Mouse (Mus musculus) limb, embryonic 11.5 days (tissue): ENCODE measurements around the gene Abcg5. TPM values are rescaled to one million over a fixed set of nuclear protein-coding genes. Genes with fewer than 3 reads are reported as not detected.

ENCODE experiments used
- ATAC-seq: fragments of 200-750 bp; cut with Nextera tagmentation; 2 replicates; pipeline ENCODE4 v1.8.0; 2017; ENCODE audit warnings: low read depth; ENCODE audit not compliant: insufficient number of reproducible peaks, low FRiP score, low TSS enrichment
- DNase-seq: peaks from one replicate; pipeline ENCODE4 v3.0.0-alpha.2; 2015; ENCODE audit warnings: low spot score
- H3K27ac ChIP-seq: fragments of 300-500 bp; sonication (generic); replicated peaks from 2 replicates; pipeline ENCODE4 v1.5.1; 2014; ENCODE audit warnings: low read depth, mild to moderate bottlenecking, low read length
- H3K27me3 ChIP-seq: fragments of 300-500 bp; sonication (generic); 2 replicates; pipeline ENCODE4 v1.6.1; 2014; ENCODE audit warnings: mild to moderate bottlenecking, low read length, mixed read lengths; ENCODE audit not compliant: control insufficient read depth, insufficient read depth
- H3K36me3 ChIP-seq: fragments of 300-500 bp; sonication (generic); 2 replicates; pipeline ENCODE4 v1.6.1; 2014; ENCODE audit warnings: mild to moderate bottlenecking, low read length, moderate library complexity, mixed read lengths; ENCODE audit not compliant: control insufficient read depth, insufficient read depth
- H3K4me1 ChIP-seq: fragments of 300-500 bp; sonication (generic); 2 replicates; pipeline ENCODE4 v1.6.1; 2014; ENCODE audit warnings: low read length, mixed read lengths; ENCODE audit not compliant: control insufficient read depth, insufficient read depth
- H3K4me2 ChIP-seq: fragments of 300-500 bp; sonication (generic); 2 replicates; pipeline ENCODE4 v1.6.1; 2014; ENCODE audit warnings: low read depth, mild to moderate bottlenecking, moderate library complexity; ENCODE audit not compliant: severe bottlenecking
- H3K4me3 ChIP-seq: fragments of 300-500 bp; sonication (generic); 2 replicates; pipeline ENCODE4 v1.5.1; 2014; ENCODE audit warnings: low read depth, low read length
- H3K9ac ChIP-seq: fragments of 300-500 bp; sonication (generic); 2 replicates; pipeline ENCODE4 v1.6.1; 2014; ENCODE audit warnings: mild to moderate bottlenecking, low read length
- H3K9me3 ChIP-seq: fragments of 300-500 bp; sonication (generic); 2 replicates; pipeline ENCODE4 v1.6.1; 2016; ENCODE audit warnings: low read length; ENCODE audit not compliant: control insufficient read depth
- WGBS: fragments of 180-500 bp; shearing (Covaris S2); extraction: QIAGEN DNeasy Blood & Tissue Kit; methylation state at CpG from one replicate; pipeline ENCODE4 v1.1.7; 2014; 5-methylcytosine and 5-hydroxymethylcytosine counted together
- polyA plus RNA-seq: library from polyadenylated mRNA; unstranded; fragments of >200 nt; fragmentation: Nextera tagmentation; extraction: Ambion mirVana; gene quantifications from 2 replicates; pipeline ENCODE4 v1.2.1, GENCODE M21; 2014

Abcg5 gene
- polyA plus RNA-seq, 1 experiment from 2014 or later = 0.96 TPM

GRCm38 (mm10) chr17:84647630-84648029 is 35.2 kb downstream of the Abcg5 start:
- H3K9me3 ChIP-seq = no peaks in the 10 kb centered on the region
- DNase-seq = no peak

GRCm38 (mm10) chr17:84646477-84646876 is 36.3 kb downstream of the Abcg5 start:
- DNase-seq (no peak), ATAC-seq (no peak)
- no peaks in the 10 kb centered on the region for H3K36me3 ChIP-seq
- H3K27ac ChIP-seq = no peak overlapping the region
- H3K4me2 ChIP-seq = no peak overlapping the region
- H3K4me1 ChIP-seq = peaks cover 12% of the 10 kb centered on the region; the same call in 1 of the 2 replicates
- no peak overlapping the region for H3K4me3 ChIP-seq
- H3K27me3 ChIP-seq = no peaks in the 10 kb centered on the region
- no peak overlapping the region for H3K9ac ChIP-seq
- H3K9me3 ChIP-seq = no peaks in the 10 kb centered on the region
- 54% methylated on average over 2 of the region's 2 CpGs for WGBS

More at GRCm38 (mm10) chr17:84647630-84648029, 35.2 kb downstream of the Abcg5 start:
- no peak overlapping the region for H3K4me2 ChIP-seq
- 88% methylated on average over 4 of the region's 4 CpGs for WGBS
- H3K4me3 ChIP-seq = no peak overlapping the region
- ATAC-seq = no peak
- no peak overlapping the region for H3K27ac ChIP-seq
- H3K9ac ChIP-seq = no peak overlapping the region
- no peaks in the 10 kb centered on the region for H3K36me3 ChIP-seq
- H3K27me3 ChIP-seq = no peaks in the 10 kb centered on the region
- H3K4me1 ChIP-seq = peaks cover 12% of the 10 kb centered on the region; the same call in 1 of the 2 replicates

GRCm38 (mm10) chr17:84645894-84646293 is 36.9 kb downstream of the Abcg5 start:
- Histone ChIP-seq H3K9ac (no peak overlapping the region), H3K4me1 (peaks cover 12% of the 10 kb centered on the region; the same call in 1 of the 2 replicates), H3K4me3 (no peak overlapping the region), H3K27me3 (no peaks in the 10 kb centered on the region), H3K4me2 (no peak overlapping the region), H3K36me3 (no peaks in the 10 kb centered on the region), H3K9me3 (no peaks in the 10 kb centered on the region), H3K27ac (no peak overlapping the region)
- ATAC-seq (no peak), DNase-seq (no peak)
- WGBS = 19% methylated on average over 3 of the region's 7 CpGs

- DNase-seq (peak; percentile 36), ATAC-seq (0 out of 2 replicates have a peak, but pooled peaks have one; percentile 51)
- no peak overlapping the region for H3K4me2 ChIP-seq
- peak overlapping the region; percentile 10; the same call in 1 of the 2 replicates for H3K27ac ChIP-seq
- H3K4me3 ChIP-seq = no peak overlapping the region
- no peaks in the 10 kb centered on the region for H3K9me3 ChIP-seq
- no peak overlapping the region for H3K9ac ChIP-seq
- 20% methylated on average over 9 of the region's 9 CpGs for WGBS
- peaks cover 12% of the 10 kb centered on the region; the same call in 1 of the 2 replicates for H3K4me1 ChIP-seq
- H3K27me3 ChIP-seq = no peaks in the 10 kb centered on the region
- no peaks in the 10 kb centered on the region for H3K36me3 ChIP-seq
These were observed 37.7 kb downstream of the Abcg5 start for GRCm38 (mm10) chr17:84645119-84645518.

- H3K4me3 ChIP-seq = no peak overlapping the region
- no peak overlapping the region for H3K4me2 ChIP-seq
- H3K36me3 ChIP-seq = no peaks in the 10 kb centered on the region
- WGBS = 37% methylated on average over 16 of the region's 16 CpGs
- ATAC-seq (peak; percentile 39; the same call in 1 of the 2 replicates), DNase-seq (peak; percentile 54)
- H3K9ac ChIP-seq = no peak overlapping the region
- H3K27ac ChIP-seq = peak overlapping the region; percentile 10; the same call in 1 of the 2 replicates
- no peaks in the 10 kb centered on the region for H3K27me3 ChIP-seq
- H3K9me3 ChIP-seq = no peaks in the 10 kb centered on the region
- peaks cover 12% of the 10 kb centered on the region; the same call in 1 of the 2 replicates for H3K4me1 ChIP-seq
These were observed 38.3 kb downstream of the Abcg5 start for GRCm38 (mm10) chr17:84644292-84645050.

GRCm38 (mm10) chr17:84642324-84642723 is 40.5 kb downstream of the Abcg5 start:
- peaks cover 12% of the 10 kb centered on the region; the same call in 1 of the 2 replicates for H3K4me1 ChIP-seq
- H3K27ac ChIP-seq = no peak overlapping the region

GRCm38 (mm10) chr17:84641893-84642292 is 40.9 kb downstream of the Abcg5 start:
- no peak overlapping the region for H3K4me2 ChIP-seq
- no peaks in the 10 kb centered on the region for H3K27me3 ChIP-seq
- DNase-seq = peak; percentile 65
- H3K4me3 ChIP-seq = no peak overlapping the region
- no peak overlapping the region for H3K9ac ChIP-seq
- 28% methylated on average over 3 of the region's 3 CpGs for WGBS
- no peaks in the 10 kb centered on the region for H3K36me3 ChIP-seq
- ATAC-seq = no peak
- no peak overlapping the region for H3K27ac ChIP-seq
- H3K9me3 ChIP-seq = no peaks in the 10 kb centered on the region
- peaks cover 12% of the 10 kb centered on the region; the same call in 1 of the 2 replicates for H3K4me1 ChIP-seq

More at GRCm38 (mm10) chr17:84642324-84642723, 40.5 kb downstream of the Abcg5 start:
- Histone ChIP-seq H3K9ac (no peak overlapping the region), H3K27me3 (no peaks in the 10 kb centered on the region), H3K4me3 (no peak overlapping the region), H3K4me2 (no peak overlapping the region), H3K9me3 (no peaks in the 10 kb centered on the region), H3K36me3 (no peaks in the 10 kb centered on the region)
- ATAC-seq (no peak), DNase-seq (no peak)
- WGBS = 92% methylated on average over 9 of the region's 9 CpGs

- no peaks in the 10 kb centered on the region for H3K36me3 ChIP-seq
- DNase-seq = no peak
- no peak overlapping the region for H3K27ac ChIP-seq
- 0 out of 2 replicates have a peak, but pooled peaks cover 5% of the 10 kb centered on the region for H3K4me1 ChIP-seq
- H3K27me3 ChIP-seq = no peaks in the 10 kb centered on the region
- H3K4me3 ChIP-seq = no peak overlapping the region
- ATAC-seq = no peak
- WGBS = 78% methylated on average over 10 of the region's 10 CpGs
- H3K4me2 ChIP-seq = no peak overlapping the region
- H3K9ac ChIP-seq = no peak overlapping the region
- H3K9me3 ChIP-seq = no peaks in the 10 kb centered on the region
These were observed 42.9 kb downstream of the Abcg5 start for GRCm38 (mm10) chr17:84639796-84640378.
